Mouse (Mus musculus) embryo, embryonic 10.5 days (tissue): ENCODE measurements around the gene Arl4c.

Source experiments
- DNase-seq: peaks from one replicate; pipeline ENCODE4 v3.0.0-alpha.2; 2015; ENCODE audit warnings: low spot score

Gene Arl4c

GRCm38 (mm10) chr1:88623541-88624115 is 78.4 kb downstream of the Arl4c start:
- DNase-seq: no peak
